Mouse (Mus musculus) C2C12 (cell line): ENCODE results near the gene Sgca.

Experiments used
- CTCF ChIP-seq: IDR thresholded peaks from one replicate; pipeline ENCODE4 v1.5.1; 2011; ENCODE audit not compliant: control insufficient read depth, insufficient read depth, insufficient read length
- MAX ChIP-seq: IDR thresholded peaks from one replicate; pipeline ENCODE4 v1.6.1; 2011; ENCODE audit warnings: mild to moderate bottlenecking, control low read depth
- MYOD1 ChIP-seq: IDR thresholded peaks from one replicate; pipeline ENCODE4 v1.6.1; 2011; ENCODE audit warnings: low read depth; ENCODE audit not compliant: control insufficient read depth, insufficient read length
- MYOG ChIP-seq: IDR thresholded peaks from one replicate; pipeline ENCODE4 v1.6.1; 2011; ENCODE audit not compliant: control insufficient read depth, insufficient read length; ENCODE audit errors: extremely low read depth
- USF1 ChIP-seq: IDR thresholded peaks from one replicate; pipeline ENCODE4 v1.6.1; 2011; ENCODE audit warnings: low read depth, mild to moderate bottlenecking, control low read depth, moderate library complexity

DNA sequence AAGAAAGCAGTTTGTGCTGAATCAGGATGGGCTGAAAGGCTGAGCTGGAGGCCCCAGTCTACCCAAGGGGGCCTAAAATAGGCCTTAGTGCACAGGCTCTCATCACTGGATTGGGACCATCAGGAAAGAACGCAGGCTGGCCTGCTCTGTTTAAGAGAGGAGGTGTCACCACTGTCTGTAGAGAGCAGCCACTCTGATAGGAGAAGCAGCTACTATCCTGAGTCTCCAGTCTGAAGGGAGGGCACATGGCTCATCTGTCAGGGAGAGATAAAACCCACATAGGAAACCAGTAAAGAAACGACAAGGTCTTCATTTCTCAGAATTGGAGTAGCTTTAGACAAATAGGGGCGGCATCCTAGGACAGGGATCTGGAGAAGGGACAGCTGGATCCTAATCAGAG lies 35.9 kb upstream of the Sgca start:
- no peak for TF ChIP-seq CTCF
- no peak for TF ChIP-seq MYOG
- TF ChIP-seq USF1 = no peak
- TF ChIP-seq MYOD1 = no peak
- no peak for TF ChIP-seq MAX
